Mouse (Mus musculus) liver, postnatal 0 days (tissue): ENCODE results near the gene Fosl1.

Experiments
- CTCF ChIP-seq: sonication (generic); IDR thresholded peaks from 2 replicates; pipeline ENCODE4 v1.5.1; 2016; ENCODE audit warnings: antibody characterized with exemption, low read depth
- EP300 ChIP-seq: IDR thresholded peaks from 2 replicates; pipeline ENCODE4 v1.6.1; 2016; ENCODE audit warnings: antibody characterized with exemption, low read depth, mild to moderate bottlenecking

DNA sequence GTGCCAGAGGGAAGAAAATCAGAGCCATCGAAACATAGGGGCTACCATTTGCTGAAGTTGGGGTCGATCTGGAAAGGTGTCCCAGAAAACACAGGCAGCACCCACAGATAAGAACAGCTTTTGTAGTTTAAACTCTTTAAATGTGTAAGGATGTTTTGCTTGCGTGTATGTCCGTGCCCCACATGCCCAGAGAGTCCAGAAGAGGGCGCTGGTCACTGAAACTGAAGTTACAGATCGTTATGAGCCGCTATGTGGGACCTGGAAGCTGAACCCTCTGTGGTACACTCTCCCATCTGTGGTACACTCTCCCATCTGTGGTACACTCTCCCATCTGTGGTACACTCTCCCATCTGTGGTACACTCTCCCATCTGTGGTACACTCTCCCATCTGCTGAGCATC lies 40.2 kb upstream of the Fosl1 start:
- TF ChIP-seq CTCF: peak; percentile 89
- TF ChIP-seq EP300: 0 out of 2 replicates have a peak, but pooled peaks have one; percentile 20
